Mouse (Mus musculus): ENCODE data around the gene Nf2.

DNA sequence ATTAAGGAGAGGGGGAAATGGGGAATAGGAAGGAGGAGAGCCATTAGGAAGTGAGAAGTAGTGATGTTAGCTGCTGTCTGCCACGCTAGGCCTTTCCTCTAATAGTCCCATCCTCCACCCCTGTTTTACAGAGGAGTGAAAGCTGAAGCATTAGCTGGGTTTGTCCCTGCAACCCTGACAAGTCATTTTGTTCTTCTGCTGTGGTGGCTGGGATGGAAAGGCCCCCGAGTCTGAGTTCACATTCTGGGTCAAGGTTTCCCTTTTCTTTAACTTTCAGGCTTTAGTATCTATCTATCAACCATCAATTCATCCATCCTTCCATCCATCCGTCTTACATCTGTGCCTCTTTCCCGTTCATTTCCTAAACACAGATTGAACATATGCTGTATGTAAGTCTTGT lies 31.8 kb upstream of the Nf2 start:
- TF ChIP-seq CTCF (IDR thresholded peaks at IDR 0.05; ENCODE audit: low read depth) (no peak), EP300 (IDR thresholded peaks at IDR 0.05; ENCODE audit: low read depth) (no peak)
